Mouse (Mus musculus) left cerebral cortex, adult 18-20 months (tissue): ENCODE results near the gene Trp53. TPM values are rescaled to one million over a fixed set of nuclear protein-coding genes. Genes with fewer than 3 reads are reported as not detected.
"Not testable (repeated sequence)": the region's sequence is repeated elsewhere in the genome, so short reads cannot be mapped to it uniquely, and the experiment has no call there.

Source experiments
- DNase-seq, 2 experiments: peaks; one replicate each; pipeline ENCODE4 v3.0.0; 2021 to 2022; ENCODE audit warnings: low spot score in 2 of 2, mixed read lengths in 1 of 2
- total RNA-seq, 2 experiments: library from RNA; stranded (reverse); gene quantifications; 2 replicates each; pipeline ENCODE4 v1.2.3; 2021

Gene Trp53
- total RNA-seq, 2 experiments from 2014 or later = 22.9 to 25.9 TPM

- DNase-seq = no peak
Observed at GRCm38 (mm10) chr11:69592799-69593198, 12.6 kb downstream of the Trp53 start.

DNA sequence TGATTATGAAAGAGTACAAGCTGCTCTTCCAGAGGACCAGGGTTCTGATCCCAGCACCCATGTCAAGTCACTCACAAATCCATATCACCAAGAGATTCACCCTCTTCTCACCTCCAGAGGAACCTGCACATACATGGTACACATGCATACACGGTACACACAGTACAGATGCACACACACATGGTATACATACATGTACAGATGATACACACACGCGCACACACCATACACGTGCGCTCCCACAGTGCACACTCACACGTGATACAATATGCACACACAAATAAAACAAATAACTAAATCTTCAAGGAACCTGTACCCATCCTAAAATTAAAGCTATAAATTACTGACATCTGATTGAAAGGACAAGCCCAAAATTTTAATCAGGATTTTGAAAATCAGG is 14.7 kb downstream of the Trp53 start:
- no peak for DNase-seq

- no peak for DNase-seq
Observed at GRCm38 (mm10) chr11:69599436-69599835, 19.3 kb downstream of the Trp53 start.

DNA sequence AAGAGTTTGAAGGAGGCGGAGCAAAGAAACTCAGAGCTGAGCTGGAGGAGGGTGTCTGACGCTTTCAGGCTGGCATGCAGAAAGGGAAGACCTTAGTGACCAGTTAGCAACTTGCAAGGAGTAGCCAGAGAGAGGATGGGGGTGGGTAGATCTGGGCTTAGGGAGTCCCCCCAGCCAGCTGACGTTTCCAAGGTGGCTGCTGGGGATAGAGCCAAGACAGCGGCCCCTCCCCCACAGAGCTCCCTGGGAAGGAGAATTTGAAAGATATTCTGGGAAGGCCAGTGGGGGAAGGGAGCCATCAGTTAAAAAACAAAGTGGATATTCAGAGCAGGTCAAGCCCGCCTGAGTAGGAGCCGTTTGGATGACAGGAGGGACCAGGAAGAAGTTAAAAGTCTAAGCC is 19.9 kb downstream of the Trp53 start:
- peak; percentile 52 for DNase-seq

DNA sequence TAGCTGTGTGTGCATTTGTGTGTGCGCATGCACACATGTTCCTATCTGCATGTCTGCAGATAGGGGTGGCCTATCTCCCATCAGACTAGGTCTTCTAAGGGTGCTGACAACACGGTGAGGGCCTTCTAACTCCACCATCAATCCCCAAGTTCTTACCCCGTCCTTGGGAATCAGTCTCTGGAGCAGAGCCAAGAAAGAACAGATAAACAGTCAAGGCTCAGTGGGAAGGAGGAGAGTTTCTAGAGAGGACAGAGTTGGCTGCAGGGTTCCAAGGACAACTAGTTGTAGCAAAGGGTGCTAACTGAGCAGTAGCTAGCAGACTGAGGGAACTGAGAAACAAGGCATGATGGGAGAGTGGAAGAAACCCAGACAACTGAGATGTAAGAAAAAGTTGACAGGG is 21.6 kb downstream of the Trp53 start:
- DNase-seq = no peak

GRCm38 (mm10) chr11:69603516-69603915 is 23.4 kb downstream of the Trp53 start:
- no peak for DNase-seq

DNA sequence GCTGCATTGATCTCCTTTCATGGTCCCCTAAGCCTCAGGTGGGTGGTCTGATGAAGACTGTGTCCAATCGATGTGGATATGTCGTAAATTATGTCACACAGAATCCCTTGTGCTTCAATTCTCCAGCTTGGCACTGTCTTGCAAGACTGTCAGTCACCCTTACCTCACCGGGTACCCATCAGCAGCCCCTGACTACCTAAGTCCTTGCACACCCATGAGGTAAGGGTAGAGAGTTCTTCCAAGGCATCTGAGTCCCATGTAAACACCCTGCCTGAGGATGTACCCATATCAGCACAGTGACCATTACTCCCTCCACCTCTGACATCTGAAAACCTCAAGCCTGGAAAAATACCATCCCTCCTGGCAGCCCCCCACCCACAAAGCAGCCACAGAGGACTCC is 24.2 kb downstream of the Trp53 start:
- no peak for DNase-seq

DNA sequence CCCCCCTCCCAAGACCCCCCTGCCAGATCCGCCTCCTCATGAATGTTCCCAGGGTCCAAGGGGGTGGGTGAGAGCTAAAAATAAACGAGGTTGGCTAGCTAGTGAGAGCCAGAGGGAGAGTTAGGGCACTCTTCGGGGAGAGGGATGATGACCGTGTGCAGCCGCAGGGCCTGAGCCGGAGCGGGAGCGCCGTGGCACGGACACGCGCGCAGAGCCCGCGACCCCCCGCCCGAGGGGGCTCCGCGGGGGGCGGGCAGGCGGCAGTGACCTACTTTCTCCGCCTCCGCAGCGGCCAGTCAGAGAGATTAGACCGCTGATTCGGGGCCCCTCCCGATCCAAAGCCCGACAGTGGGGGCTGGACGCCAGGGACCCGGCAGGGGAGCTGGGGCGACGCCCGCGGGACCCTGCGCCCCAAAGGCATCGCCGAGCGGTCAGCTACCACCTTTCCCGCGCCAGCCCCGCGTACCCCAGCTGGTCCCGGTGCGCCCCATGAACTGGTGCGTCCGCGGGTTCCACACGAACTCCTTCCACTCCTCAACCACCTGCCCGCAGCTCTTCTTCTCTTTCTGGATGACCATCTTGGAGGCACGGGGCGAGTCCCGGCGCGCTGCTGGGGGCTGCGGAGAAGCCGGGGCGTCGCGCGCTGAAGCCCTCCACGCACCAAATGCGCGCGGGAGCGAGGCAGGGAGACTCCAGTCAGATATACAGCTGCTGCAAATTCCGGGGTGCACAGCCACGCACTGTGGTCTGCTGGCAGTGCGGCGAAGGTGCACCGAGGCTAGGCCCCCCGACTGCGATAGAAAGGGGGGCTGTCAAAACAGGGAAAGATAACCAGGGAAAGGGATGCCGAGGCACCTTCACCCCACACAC is 24.9 kb downstream of the Trp53 start:
- peak in 1 of 2 experiments; percentile 39 for DNase-seq

DNA sequence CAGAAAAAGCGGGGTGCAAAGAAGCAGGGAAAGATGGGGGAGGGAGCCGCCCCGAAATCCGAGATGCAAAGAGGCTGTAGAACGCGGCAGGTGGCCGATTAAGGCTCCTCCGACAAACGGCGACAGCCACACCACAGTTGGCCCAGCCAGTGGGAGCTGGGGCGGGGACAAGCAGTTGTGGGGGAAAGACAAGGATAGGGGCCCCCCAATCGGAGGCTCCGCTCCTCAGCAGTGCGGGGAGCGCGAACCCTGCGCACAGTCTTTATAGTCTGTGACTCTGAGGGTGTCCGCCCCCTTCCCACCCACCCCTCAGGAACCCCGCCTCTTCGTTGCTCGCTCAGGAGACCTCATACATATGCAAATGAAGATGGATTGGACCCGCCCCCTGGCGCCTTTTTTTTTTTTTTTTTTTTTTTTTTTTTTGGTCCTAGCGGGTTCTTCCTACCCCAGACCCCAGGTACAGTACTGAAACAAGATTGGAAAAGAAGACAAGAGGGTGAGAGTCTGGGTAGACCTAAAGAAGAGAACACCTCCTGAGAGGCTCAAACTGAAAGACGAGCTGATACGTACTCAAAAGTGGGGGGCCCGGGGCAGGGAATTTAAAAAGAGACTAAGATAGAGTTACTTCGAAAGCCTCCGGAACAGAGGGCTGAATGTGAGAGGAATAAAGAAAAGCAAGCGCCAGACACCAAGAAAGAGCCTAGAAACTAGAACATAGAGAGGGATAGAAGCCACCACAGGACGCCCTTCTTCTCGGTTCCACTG is 25.7 kb downstream of the Trp53 start, which contains the start of gene Atp1b2:
Gene Atp1b2, minus strand, starts transcription at position 217 of the 765 bp plus-strand sequence.
- DNase-seq = peak; percentile 67 to 73

- no peak for DNase-seq
Observed at GRCm38 (mm10) chr11:69606491-69606795, 26.3 kb downstream of the Trp53 start.

- no peak for DNase-seq
Observed at GRCm38 (mm10) chr11:69606832-69607231, 26.7 kb downstream of the Trp53 start.

DNA sequence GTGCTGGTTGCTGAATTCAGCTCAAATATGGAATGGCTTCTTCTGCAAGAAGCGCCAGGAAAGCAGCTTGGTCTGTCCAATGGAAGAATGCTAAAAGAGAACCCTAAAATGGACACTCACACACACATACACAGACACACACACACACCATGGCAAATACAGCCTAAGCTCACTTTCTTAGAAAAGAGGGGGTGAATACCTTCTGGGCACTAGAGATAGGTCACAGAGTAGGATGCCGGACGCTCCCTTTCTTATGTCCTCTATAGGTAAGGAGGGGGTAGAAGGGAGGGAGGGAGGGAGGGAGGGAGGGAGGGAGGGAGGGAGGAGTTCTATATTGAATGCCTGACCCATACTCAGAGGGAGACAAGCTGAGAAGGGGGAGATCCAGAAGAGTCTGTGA is 28.4 kb downstream of the Trp53 start:
- DNase-seq = no peak

DNA sequence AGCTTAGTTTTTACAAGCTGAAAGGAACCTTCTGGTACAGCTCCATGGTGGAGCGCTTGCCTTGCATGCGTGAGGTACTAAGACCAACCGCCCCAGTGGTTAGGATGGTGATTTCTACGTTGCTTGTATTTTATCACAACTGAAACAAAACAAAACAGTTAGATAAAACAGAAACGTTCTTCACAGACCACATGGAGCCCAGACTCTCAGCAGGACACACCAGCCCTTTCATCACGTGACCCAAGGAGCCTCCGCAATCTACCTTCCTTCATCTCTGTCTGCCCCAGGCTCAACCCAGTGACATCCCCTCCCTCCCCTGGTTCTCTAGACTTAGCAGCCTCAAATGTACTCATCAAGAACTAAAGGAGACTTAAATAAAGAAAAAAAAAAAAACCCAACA is 29.3 kb downstream of the Trp53 start:
- DNase-seq = no peak

GRCm38 (mm10) chr11:69610899-69611298 is 30.7 kb downstream of the Trp53 start:
- peak in 1 of 2 experiments; percentile 13 for DNase-seq

GRCm38 (mm10) chr11:69613553-69614256 is 33.5 kb downstream of the Trp53 start:
- DNase-seq = peak; percentile 64 to 77

DNA sequence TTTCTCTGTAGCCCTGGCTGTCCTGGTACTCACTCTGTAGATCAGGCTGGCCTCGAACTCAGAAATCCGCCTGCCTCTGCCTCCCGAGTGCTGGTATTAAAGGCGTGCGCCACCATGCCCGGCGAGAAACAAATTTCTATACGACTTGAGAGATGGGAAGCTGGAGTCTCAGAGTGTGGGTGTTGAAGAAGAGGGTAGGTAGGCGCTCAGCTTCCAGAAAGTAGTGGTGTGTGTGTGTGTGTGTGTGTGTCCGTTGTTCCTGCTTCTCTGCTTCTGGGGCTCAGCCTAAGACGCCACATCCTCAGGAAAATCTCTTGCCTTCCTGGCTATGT is 34.1 kb downstream of the Trp53 start:
- not testable (repeated sequence) for DNase-seq

DNA sequence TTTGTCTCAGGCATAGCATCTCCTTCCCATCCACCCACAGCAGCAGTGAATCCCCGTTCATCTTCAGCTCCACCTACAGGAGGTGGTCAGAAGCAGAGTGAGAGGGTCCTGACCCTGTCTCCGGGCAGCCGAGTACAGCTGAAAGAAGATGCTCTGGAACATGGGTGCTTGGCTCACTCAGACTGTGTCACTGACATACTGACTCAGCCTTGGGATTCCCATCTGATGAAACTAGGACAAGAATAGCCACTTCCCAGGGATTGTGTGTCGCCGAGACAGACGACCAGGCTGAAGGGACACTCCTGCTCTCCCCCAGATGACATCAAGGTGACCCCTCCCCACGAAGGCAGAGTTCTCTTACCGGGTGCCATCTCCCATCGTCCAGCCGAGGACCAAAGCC is 36.6 kb downstream of the Trp53 start:
- DNase-seq = no peak

DNA sequence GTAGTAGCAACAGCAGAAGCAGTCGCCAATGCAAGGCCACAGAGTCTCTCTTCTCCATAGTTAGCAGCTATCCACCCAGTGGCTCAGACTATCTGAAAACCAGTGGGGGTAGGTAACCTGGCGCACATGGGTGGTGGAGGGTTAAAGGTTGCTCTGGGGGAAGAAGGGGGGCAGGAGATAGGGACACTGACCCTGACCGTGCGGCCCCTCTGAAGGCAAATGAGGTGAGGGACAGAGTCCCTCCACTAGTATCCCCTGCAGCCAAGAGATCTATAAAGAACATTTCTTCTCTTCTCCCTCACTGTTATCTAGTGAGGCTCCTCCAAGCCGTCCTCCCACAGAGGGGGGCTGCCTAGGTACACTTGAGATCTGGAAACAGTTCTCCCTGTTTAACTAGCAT is 37.6 kb downstream of the Trp53 start, which contains the start of gene Shbg:
Gene Shbg, minus strand, starts transcription at position 101 of the 400 bp plus-strand sequence.
- DNase-seq = no peak

DNA sequence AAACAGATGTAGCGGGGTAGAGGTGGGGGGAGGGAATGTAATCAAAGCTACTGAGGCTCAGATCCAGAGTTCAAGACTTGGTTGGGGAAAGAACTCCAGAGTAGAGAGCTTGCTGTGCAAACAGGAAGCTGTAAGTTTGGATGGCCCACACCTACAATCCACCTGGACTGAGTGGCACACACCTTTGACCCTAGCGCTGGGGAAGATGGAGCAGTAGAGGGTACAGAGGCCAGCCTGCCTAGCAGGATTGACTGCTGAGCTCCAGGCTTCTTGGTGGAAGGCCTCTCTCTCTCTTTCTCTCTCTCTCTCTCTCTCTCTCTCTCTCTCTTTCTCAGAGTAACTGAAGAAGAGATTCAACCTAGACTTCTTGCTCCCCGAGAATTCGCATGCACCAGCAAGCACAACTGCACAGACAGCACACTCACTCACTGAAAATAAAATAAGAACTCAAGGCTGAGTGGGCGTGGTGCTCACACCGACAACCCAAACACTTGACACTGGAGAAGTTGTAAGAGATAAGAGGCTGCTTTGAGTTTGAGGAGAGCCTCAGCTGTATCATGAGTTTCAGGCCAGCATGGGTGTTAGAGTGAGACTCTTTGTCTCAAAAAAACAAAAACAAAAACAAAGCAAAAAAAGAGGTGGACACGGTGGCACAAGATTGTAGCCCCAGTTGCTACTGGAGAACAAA is 40.4 kb downstream of the Trp53 start:
- DNase-seq = no peak

DNA sequence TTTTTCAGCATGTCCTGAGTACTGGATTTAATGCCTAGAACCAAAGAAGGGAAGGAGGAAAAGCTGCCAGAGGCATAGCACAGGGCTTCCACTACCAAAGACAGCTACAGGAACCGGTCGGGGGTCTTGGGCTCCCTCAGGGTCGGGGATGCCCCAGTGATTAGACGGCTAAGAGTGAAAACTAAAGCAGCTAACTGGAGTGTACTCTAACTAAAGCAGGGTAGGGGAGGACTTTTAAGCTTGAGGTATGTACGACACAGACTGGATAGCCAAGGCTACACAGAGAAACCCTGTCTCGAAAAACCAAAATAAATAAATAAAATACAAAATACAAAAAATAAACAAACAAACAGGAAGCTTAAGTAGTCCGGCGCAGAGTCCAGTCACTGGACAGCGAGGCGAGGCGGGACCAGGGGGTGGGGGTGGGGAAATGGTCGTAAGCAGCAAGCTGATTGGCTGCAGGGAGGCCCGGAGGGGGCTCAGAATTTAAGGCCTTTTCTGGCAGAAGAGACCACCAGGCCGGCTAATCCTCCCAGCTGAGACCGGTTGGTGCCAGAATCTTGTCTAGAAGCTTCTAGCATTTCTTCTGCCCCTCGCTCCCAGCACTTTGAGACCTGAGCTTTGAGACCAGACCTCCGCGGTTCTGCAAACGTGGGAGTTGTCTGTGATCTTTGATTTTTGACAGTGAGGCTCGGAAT is 41.6 kb downstream of the Trp53 start, which contains the start of gene Sat2:
Gene Sat2, plus strand, starts transcription at position 454 of the 698 bp plus-strand sequence.
- DNase-seq = no peak
